Mouse (Mus musculus) limb, embryonic 14.5 days (tissue): ENCODE measurements around the gene Fam81a. TPM values are rescaled to one million over a fixed set of nuclear protein-coding genes. Genes with fewer than 3 reads are reported as not detected.

ENCODE experiments used
- ATAC-seq: fragments of 200-750 bp; cut with Nextera tagmentation; 2 replicates; pipeline ENCODE4 v1.8.0; 2017; ENCODE audit warnings: low read depth, moderate number of reproducible peaks, moderate TSS enrichment; ENCODE audit not compliant: low FRiP score
- DNase-seq: peaks from one replicate; pipeline ENCODE4 v3.0.0-alpha.2; 2015; ENCODE audit warnings: low spot score
- H3K27ac ChIP-seq: fragments of 300-500 bp; sonication (generic); replicated peaks from 2 replicates; pipeline ENCODE4 v1.5.1; 2014; ENCODE audit warnings: low read depth, mild to moderate bottlenecking, low read length, moderate library complexity, mixed read lengths
- H3K27me3 ChIP-seq: fragments of 300-500 bp; sonication (generic); 2 replicates; pipeline ENCODE4 v1.6.1; 2014; ENCODE audit warnings: low read length, mixed read lengths; ENCODE audit not compliant: control insufficient read depth, insufficient read depth
- H3K36me3 ChIP-seq: fragments of 300-500 bp; sonication (generic); 2 replicates; pipeline ENCODE4 v1.6.1; 2014; ENCODE audit warnings: mild to moderate bottlenecking, low read length, moderate library complexity, mixed read lengths; ENCODE audit not compliant: control insufficient read depth, insufficient read depth
- H3K4me1 ChIP-seq: fragments of 300-500 bp; sonication (generic); 2 replicates; pipeline ENCODE4 v1.6.1; 2014; ENCODE audit warnings: antibody characterized with exemption, low read length, mixed read lengths; ENCODE audit not compliant: control insufficient read depth, insufficient read depth
- H3K4me2 ChIP-seq: fragments of 300-500 bp; sonication (generic); replicated peaks from 2 replicates; pipeline ENCODE4 v1.6.1; 2014; ENCODE audit warnings: low read depth, mild to moderate bottlenecking, low read length, moderate library complexity; ENCODE audit not compliant: severe bottlenecking
- H3K4me3 ChIP-seq: fragments of 300-500 bp; sonication (generic); replicated peaks from 2 replicates; pipeline ENCODE4 v1.5.1; 2014; ENCODE audit warnings: low read length
- H3K9ac ChIP-seq: fragments of 300-500 bp; sonication (generic); 2 replicates; pipeline ENCODE4 v1.6.1; 2014; ENCODE audit warnings: mild to moderate bottlenecking, low read depth, low read length, moderate library complexity; ENCODE audit not compliant: severe bottlenecking
- H3K9me3 ChIP-seq: fragments of 300-500 bp; sonication (generic); 2 replicates; pipeline ENCODE4 v1.6.1; 2016; ENCODE audit warnings: low read length; ENCODE audit not compliant: control insufficient read depth
- POLR2A ChIP-seq: fragments of 200-500 bp; IDR thresholded peaks from 2 replicates; pipeline ENCODE4 v1.8.0; 2012; ENCODE audit warnings: inconsistent platforms, mild to moderate bottlenecking, moderate library complexity, borderline replicate concordance; ENCODE audit not compliant: insufficient read depth, insufficient read length; ENCODE audit errors: extremely low read depth
- WGBS: fragments of 180-500 bp; shearing (Covaris S2); extraction: QIAGEN DNeasy Blood & Tissue Kit; methylation state at CpG from one replicate; pipeline ENCODE4 v1.1.7; 2014; 5-methylcytosine and 5-hydroxymethylcytosine counted together
- polyA plus RNA-seq, 2 experiments: library from polyadenylated mRNA; depleted of rRNA in 1 of 2; stranded (reverse) in 1 of 2; unstranded in 1 of 2; fragments of >200 nt; fragmentation: Nextera tagmentation in 1 of 2; extraction: Ambion mirVana in 1 of 2; gene quantifications; 2 replicates each; pipeline versions ENCODE4 v1.2.1 to v1.2.3; 2012 to 2014

The Fam81a gene
- polyA plus RNA-seq, 2 experiments, result 3.2 to 6.7 TPM

GRCm38 (mm10) chr9:70069961-70070435 lies 72.4 kb downstream of the Fam81a start:
- 85% methylated on average over 8 of the region's 8 CpGs for WGBS
- no peaks in the 10 kb centered on the region for H3K36me3 ChIP-seq
- H3K27ac ChIP-seq, result no peak overlapping the region
- ATAC-seq, result no peak
- DNase-seq, result no peak
- no peaks in the 10 kb centered on the region for H3K9me3 ChIP-seq
- H3K27me3 ChIP-seq, result no peaks in the 10 kb centered on the region
- H3K4me1 ChIP-seq, result no peaks in the 10 kb centered on the region
- H3K4me3 ChIP-seq, result no peak overlapping the region
- H3K9ac ChIP-seq, result no peak overlapping the region
- TF ChIP-seq POLR2A, result no peak
- H3K4me2 ChIP-seq, result no peak overlapping the region

DNA sequence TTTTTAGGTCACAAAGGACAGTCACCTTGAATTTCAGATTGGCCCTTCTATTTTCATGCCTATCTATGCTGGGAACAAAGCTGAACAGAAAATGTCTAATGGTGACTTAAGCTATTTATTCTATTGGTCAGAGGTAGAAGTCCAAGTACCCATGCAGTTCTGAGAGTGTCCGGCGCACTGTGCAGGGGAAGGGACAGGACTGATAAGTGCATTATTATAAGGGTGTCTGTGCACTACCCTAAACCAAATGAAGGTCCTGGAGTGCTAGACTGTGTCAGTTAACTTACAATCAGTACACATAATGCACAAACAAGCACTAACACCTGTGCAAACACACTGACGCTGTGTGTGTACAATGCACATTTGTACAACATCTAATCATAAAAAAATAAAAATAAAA lies 74.9 kb downstream of the Fam81a start:
- ATAC-seq, result no peak
- no peak for TF ChIP-seq POLR2A
- no peak overlapping the region for H3K27ac ChIP-seq
- no peak for DNase-seq
- no peak overlapping the region for H3K4me2 ChIP-seq
- 93% methylated on average over 3 of the region's 3 CpGs for whole genome bisulfite sequencing
- no peaks in the 10 kb centered on the region for H3K36me3 ChIP-seq
- no peaks in the 10 kb centered on the region for H3K27me3 ChIP-seq
- no peaks in the 10 kb centered on the region for H3K9me3 ChIP-seq
- H3K4me1 ChIP-seq, result no peaks in the 10 kb centered on the region
- H3K4me3 ChIP-seq, result no peak overlapping the region
- H3K9ac ChIP-seq, result no peak overlapping the region

GRCm38 (mm10) chr9:70062012-70062411 lies 80.3 kb downstream of the Fam81a start:
- Histone ChIP-seq H3K4me1 (no peaks in the 10 kb centered on the region), H3K27me3 (no peaks in the 10 kb centered on the region), H3K9me3 (no peaks in the 10 kb centered on the region), H3K9ac (no peak overlapping the region), H3K27ac (no peak overlapping the region), H3K4me3 (no peak overlapping the region), H3K36me3 (no peaks in the 10 kb centered on the region), H3K4me2 (no peak overlapping the region)
- DNase-seq (no peak), ATAC-seq (no peak)
- WGBS, result 79% methylated on average over 3 of the region's 3 CpGs
- TF ChIP-seq POLR2A, result no peak

GRCm38 (mm10) chr9:70053411-70053810 lies 88.9 kb downstream of the Fam81a start:
- TF ChIP-seq POLR2A, result no peak
- ATAC-seq (no peak), DNase-seq (no peak)
- Histone ChIP-seq H3K27me3 (no peaks in the 10 kb centered on the region), H3K4me3 (no peak overlapping the region), H3K36me3 (no peaks in the 10 kb centered on the region), H3K4me2 (no peak overlapping the region), H3K4me1 (peaks cover 16% of the 10 kb centered on the region; the same call in 1 of the 2 replicates), H3K9me3 (no peaks in the 10 kb centered on the region), H3K27ac (no peak overlapping the region), H3K9ac (no peak overlapping the region)
- 47% methylated on average over 3 of the region's 3 CpGs for WGBS

GRCm38 (mm10) chr9:70052730-70053129 lies 89.6 kb downstream of the Fam81a start:
- TF ChIP-seq POLR2A, result no peak
- Histone ChIP-seq H3K4me3 (no peak overlapping the region), H3K9me3 (no peaks in the 10 kb centered on the region), H3K36me3 (no peaks in the 10 kb centered on the region), H3K4me2 (no peak overlapping the region), H3K4me1 (peaks cover 22% of the 10 kb centered on the region; the same call in 1 of the 2 replicates), H3K27ac (no peak overlapping the region), H3K27me3 (no peaks in the 10 kb centered on the region), H3K9ac (no peak overlapping the region)
- ATAC-seq (no peak), DNase-seq (no peak)
- WGBS, result 61% methylated on average over 3 of the region's 3 CpGs

DNA sequence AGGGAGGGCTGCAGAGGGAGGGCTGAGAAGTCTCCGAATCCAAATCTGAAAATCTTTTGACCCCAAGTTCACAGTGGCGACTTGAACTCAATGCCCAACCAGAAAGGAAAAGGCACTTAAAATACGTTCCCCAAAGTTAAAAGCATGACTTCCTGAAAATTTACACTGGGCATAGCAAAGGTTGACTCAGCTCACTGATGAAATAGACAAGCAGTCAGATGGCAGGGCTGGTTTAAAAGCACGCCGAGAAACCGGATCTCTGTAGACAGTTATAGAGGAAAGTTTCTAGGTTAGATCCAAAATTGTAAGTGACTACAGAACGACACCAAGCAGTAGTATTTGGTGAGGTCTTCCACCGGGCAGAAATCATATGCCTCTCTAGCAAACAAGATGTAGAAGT lies 92.5 kb downstream of the Fam81a start:
- WGBS, result 34% methylated on average over 8 of the region's 8 CpGs
- no peak overlapping the region for H3K27ac ChIP-seq
- no peaks in the 10 kb centered on the region for H3K36me3 ChIP-seq
- peaks cover 25% of the 10 kb centered on the region; the same call in 1 of the 2 replicates for H3K4me1 ChIP-seq
- TF ChIP-seq POLR2A, result no peak
- no peaks in the 10 kb centered on the region for H3K9me3 ChIP-seq
- no peak overlapping the region for H3K4me3 ChIP-seq
- no peaks in the 10 kb centered on the region for H3K27me3 ChIP-seq
- ATAC-seq (no peak), DNase-seq (no peak)
- no peak overlapping the region for H3K9ac ChIP-seq
- no peak overlapping the region for H3K4me2 ChIP-seq
